In genomic region chr1:185192087-185192486, GRCm38 (mm10) we compare ENCODE assay signal across 25 mouse cellular contexts.
"Had no signal": no experiment of that assay in that cellular context is flagged by ENCODE, and none has a peak within 500 bp of the region (broad histone marks: within the 10 kb centered on the region; RNA-seq: fewer than 3 reads in every experiment).

No protein-coding gene starts in this region.

- H3K36me3 ChIP-seq: intestine, embryonic 15.5 days; kidney, embryonic 15.5 days; limb, embryonic 12.5 days; limb, embryonic 15.5 days; liver, embryonic 13.5 days; lung, embryonic 15.5 days; midbrain, embryonic 10.5 days; midbrain, embryonic 15.5 days; neural tube, embryonic 12.5 days; neural tube, embryonic 15.5 days had no signal

- DNase-seq: kidney, adult 11 months; kidney, adult 8-10 months; kidney, postnatal 10 days; kidney, postnatal 4 days; left cerebral cortex, postnatal 4 days; liver, embryonic 13.5 days; lung, adult 18-20 months; lung, postnatal 14 days; lung, postnatal 4 days; right cerebral cortex, adult 18-20 months; right cerebral cortex, postnatal 14 days; right cerebral cortex, postnatal 4 days; spleen, adult 18-20 months; thymus, adult 18-20 months; thymus, postnatal 36 days had no signal

- H3K4me1 ChIP-seq: limb, embryonic 12.5 days; limb, embryonic 15.5 days; liver, embryonic 13.5 days; lung, embryonic 15.5 days; midbrain, embryonic 10.5 days; neural tube, embryonic 12.5 days; neural tube, embryonic 15.5 days had no signal

- H3K4me2 ChIP-seq: intestine, embryonic 15.5 days; kidney, embryonic 15.5 days; limb, embryonic 12.5 days; limb, embryonic 15.5 days; liver, embryonic 13.5 days; lung, embryonic 15.5 days; midbrain, embryonic 15.5 days; neural tube, embryonic 12.5 days; neural tube, embryonic 15.5 days had no signal

- H3K9ac ChIP-seq: intestine, embryonic 15.5 days; kidney, embryonic 15.5 days; limb, embryonic 12.5 days; limb, embryonic 15.5 days; liver, embryonic 13.5 days; lung, embryonic 15.5 days; midbrain, embryonic 15.5 days; neural tube, embryonic 12.5 days; neural tube, embryonic 15.5 days had no signal

- H3K27ac ChIP-seq: intestine, embryonic 15.5 days; kidney, embryonic 15.5 days; limb, embryonic 12.5 days; limb, embryonic 15.5 days; liver, embryonic 13.5 days; lung, embryonic 15.5 days; midbrain, embryonic 10.5 days; midbrain, embryonic 15.5 days; neural tube, embryonic 12.5 days; neural tube, embryonic 15.5 days had no signal

- H3K4me3 ChIP-seq: intestine, embryonic 15.5 days; kidney, embryonic 15.5 days; limb, embryonic 12.5 days; limb, embryonic 15.5 days; liver, embryonic 13.5 days; lung, embryonic 15.5 days; megakaryocyte, embryonic 14.5 days; midbrain, embryonic 10.5 days; midbrain, embryonic 15.5 days; neural tube, embryonic 12.5 days; neural tube, embryonic 15.5 days had no signal

- ATAC-seq: intestine, embryonic 15.5 days; midbrain, embryonic 15.5 days had no signal

- H3K27me3 ChIP-seq: intestine, embryonic 15.5 days; limb, embryonic 12.5 days; limb, embryonic 15.5 days; liver, embryonic 13.5 days; midbrain, embryonic 15.5 days; neural tube, embryonic 12.5 days; neural tube, embryonic 15.5 days had no signal

- H3K9me3 ChIP-seq: intestine, embryonic 15.5 days; kidney, embryonic 15.5 days; limb, embryonic 12.5 days; limb, embryonic 15.5 days; liver, embryonic 13.5 days; lung, embryonic 15.5 days; megakaryocyte, embryonic 14.5 days; midbrain, embryonic 10.5 days; midbrain, embryonic 15.5 days; neural tube, embryonic 12.5 days; neural tube, embryonic 15.5 days had no signal
